Mouse (Mus musculus): Measurements from ENCODE around the gene Peak1.

Peak1 gene

DNA sequence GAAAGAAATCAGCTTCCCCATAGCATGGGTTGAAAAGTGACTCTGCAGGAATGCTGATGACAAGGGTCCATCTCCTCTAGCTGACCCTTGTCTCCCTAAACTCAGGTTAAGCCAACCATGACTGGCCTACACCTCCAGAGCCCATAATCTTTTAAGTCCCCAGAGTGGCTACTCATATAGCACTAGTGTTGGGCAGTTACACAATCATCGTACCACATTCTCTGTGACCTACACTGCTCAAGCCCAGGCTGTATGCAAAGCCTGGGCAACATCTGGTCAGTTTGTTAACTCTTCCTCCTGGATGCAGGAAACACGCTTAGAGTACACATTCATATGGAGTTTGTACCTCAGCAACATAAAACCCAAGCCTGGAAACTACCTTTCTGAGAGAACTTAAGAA lies 217.7 kb downstream of the Peak1 start:
- no peak for DNase-seq (ENCODE audit: low spot score)

DNA sequence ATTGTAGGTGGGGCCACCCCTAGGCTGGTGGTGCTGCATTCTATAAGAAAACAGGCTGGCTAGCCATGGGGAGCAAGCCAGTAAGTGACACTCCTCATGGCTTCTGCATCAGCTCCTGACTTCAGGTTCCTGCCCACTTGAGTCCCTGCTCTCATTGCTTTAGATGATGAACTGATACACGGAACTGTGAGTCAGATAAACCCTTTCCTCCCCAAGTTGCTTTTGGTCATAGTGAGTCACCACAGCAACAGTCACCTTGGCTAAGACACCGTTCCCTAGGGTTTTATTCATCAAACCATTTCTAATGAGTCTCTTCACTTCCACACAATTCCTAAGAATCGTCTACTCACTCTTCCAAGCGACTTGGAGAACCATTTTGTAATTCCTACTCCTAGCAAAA lies 220.9 kb downstream of the Peak1 start:
- DNase-seq (ENCODE audit: low spot score) = no peak

DNA sequence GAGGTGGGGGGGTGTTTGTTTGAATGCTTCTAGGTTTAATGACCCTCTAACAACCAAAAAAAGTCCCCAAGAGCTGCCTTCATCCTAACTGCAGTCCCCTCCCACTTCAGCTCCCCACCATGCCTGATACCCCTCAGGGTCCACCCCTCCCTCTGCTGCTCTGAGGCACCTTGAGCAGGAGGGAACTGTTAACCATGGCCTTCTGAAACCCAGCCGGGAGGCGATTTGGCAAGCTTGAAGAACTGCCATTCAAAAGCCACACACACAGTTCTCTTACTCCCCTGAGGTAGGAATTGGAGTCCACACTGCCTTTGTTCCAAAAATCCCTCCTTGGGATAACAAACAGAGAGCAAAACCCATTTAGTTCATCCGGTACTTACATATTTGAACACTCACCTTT lies 222.7 kb downstream of the Peak1 start:
- no peak for DNase-seq (ENCODE audit: low spot score)

DNA sequence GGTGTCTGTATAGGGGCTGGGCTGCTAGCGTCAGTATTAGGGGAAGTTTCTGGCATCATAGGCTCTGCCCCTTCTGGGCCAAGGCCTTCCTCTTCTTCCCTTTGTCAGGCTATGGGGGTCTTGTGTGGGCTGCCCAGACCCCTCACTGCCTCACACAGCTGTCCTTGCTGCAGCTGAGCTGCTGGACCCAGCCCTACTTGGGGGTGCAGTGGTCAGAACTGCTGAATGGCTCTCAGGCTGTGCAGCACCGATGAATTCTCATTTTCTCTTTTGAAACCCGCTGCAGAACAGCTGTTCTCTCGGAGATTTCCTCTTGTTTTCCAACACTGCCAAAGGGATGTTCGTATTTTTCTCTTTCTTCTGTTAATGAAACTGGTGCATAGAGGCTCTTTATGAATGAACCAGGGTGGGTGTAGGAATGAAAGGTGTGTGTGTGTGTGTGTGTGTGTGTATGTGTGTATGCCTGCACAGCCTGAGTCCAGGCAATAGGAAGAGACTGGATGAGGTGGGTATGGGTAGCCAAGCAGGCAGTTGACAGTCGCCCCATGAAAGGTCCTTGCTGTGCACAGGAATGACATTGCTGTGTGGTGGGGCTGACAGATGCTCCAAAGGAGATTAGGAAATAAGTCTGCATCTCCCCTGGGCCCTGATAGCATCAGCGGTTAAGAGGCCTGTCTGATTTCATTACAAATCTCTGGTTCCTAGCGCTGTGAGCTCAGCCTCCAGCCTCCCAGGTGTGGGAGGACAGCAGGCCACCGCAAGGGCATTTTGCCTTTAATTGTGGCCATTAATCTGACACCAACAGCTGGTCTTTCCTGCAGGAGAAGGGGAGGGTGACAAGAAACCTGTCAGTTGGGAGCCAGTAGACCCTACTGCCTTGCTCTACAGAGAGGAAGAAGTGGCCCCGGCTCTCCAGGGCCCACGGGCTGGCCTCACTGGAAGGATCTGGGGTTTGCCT lies 226.1 kb downstream of the Peak1 start:
- peak; percentile 83 for DNase-seq (ENCODE audit: low spot score)

DNA sequence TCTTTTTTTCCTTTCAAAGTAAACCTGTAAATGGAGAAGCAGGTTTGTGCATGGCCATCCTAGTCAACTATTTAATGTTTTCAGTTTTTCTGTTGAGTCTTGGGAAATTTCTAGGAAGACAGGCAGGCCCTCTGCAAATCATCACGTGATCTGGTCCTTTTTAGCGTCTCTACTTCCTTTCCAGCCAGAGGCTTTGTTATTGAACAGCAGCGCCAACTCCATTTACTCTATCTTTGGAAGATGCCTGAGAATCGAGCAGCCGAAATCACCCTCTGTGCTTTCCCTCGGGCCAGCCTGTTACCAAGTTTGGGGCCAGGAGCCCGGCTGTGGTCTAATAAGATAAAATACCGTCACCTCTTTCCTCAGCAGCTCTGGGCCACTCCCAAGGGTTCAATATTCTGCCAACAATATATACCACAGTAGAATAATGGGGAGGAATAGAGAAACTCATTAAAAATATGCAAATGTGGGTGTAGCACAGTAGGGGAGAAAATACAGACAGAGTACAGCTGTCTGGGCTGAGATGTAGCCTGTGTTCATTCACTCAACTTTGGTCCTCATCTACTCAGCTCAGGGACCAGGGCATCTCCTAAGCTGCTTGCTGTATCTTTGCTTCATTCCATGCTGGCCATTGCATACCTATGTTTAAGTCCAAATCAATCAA lies 237.6 kb downstream of the Peak1 start:
- DNase-seq (ENCODE audit: low spot score) = peak; percentile 14

DNA sequence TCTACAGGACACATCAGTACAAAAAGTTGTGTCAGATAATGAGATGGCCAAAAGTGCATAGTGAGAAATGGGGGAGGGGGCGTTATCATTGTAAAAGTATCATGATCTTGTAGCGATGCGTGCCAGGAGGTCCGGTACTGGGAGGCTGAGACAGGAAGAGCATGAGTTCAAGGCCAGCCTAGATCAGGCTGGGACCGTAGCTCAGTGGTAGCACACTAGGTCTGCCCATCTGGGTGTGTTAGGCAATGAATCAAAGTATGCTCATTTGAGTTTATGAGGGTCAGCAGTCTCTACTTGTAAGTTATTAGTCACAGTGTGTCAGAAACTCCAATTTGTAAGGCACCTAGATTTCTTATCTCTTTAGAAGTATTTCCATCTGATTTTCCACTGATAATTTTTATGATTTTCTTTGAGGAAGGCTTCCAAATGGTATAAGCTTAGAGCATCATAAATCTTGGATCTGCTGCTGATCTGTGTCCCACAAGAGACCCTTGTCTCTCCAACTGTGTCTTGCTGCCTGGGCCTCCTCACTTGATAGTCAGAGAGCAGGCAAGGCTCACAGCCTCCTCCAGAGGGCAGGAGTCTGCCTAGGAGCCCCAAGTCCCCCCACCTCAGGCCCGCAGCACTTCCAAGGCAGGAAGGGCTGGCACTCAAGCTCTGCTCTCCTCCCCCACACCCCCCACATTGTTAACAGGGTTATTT lies 238.3 kb downstream of the Peak1 start:
- peak; percentile 51 for DNase-seq (ENCODE audit: low spot score)

DNA sequence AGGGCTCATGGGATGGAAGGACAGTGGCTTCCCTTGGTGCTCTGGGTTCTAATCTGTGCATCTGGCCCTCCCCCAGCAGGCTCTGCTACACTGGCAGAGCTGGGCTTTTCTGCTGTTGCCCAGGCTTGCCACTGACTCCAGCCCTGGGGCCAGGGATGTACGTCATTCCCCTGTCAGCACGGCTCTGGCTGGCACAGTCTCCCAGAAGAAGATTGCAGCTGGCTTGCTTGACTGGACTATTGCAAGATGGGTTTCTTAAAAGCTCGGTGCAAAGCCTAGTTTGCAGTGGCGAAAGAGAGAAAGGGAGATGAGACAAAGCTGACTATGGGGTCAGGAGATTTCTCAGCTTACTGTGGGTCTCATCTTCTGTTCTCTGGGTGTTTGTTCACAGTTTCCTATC lies 240.5 kb downstream of the Peak1 start:
- peak; percentile 14 for DNase-seq (ENCODE audit: low spot score)

DNA sequence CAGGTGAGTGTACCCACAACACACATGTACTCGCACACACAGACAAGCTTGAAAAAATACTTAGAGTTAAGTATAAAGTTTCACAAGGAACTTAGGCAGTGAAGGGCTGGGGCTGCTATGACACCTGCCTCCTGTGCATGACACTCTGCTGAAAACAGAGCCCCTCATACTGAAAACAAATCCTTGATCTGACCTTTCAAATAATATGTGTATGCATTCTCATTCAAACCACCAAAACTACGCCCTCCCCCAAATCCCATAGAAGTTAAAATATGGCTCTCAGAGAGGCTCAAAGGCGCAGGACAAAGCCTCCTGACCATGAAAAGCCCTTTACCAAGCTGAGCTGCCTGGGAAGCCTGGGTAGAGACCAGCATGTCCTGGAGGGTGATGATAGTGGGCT lies 242.6 kb downstream of the Peak1 start:
- DNase-seq (ENCODE audit: low spot score) = no peak

DNA sequence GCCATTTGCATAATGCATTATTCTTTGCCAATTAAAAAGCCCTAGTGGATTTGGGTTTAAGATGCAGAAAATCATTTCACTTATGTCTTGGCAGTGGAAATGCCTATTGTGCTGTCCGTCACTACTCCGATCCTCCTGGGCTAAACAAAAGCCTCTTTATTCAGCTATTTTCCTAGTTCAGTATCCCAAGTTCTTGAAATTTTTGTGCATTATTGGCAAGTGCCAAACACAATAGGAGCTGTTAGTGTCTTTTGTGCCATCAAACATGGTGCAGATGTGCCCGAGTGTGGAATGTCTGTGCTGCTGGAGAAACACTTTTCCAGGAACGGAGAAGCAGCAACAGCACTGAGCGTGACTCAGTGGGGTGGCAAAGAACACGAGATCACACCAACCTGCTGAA lies 250.2 kb downstream of the Peak1 start:
- no peak for DNase-seq (ENCODE audit: low spot score)

DNA sequence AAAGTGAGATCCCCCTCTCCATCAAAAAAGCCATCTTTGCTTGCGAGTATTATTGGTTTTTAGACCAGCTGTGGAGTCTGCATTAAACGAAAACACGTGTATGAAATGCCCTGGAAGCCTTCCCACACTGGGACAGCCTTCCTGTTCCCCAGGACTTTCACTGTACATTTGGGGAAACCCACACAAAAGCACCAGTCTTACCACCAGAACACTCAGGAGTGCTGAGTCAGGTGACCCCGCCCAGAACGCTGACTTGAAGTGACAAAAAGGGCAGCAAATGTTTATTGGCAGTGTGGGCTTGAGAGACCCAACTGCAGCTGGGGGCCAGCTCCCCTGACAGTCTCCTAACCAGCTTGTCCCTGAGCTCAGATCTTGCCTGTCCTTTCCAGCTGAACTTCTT lies 251.7 kb downstream of the Peak1 start:
- no peak for DNase-seq (ENCODE audit: low spot score)

DNA sequence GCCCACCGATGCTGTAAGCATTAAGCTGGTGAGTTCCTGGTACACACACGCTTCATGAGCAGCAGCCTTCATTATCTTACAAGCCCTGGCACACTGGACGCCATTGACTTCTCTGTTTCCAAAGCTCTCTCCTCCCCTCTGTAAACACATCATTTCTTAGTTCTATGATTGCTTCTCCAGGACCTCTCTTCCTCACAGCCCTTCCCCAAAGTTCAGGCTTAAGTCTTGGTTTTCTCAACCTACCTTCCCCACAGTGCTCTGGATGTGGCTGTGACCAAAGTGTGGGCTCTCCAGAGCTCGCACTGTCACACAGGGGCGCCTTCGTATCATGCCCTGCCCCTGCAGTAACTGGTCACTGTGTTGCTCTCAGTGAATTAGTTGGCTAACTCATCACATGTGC lies 252.5 kb downstream of the Peak1 start, which contains the start of gene Tspan3:
Gene Tspan3, minus strand, starts transcription at position 101 of the 400 bp plus-strand sequence.
- no peak for DNase-seq (ENCODE audit: low spot score)

DNA sequence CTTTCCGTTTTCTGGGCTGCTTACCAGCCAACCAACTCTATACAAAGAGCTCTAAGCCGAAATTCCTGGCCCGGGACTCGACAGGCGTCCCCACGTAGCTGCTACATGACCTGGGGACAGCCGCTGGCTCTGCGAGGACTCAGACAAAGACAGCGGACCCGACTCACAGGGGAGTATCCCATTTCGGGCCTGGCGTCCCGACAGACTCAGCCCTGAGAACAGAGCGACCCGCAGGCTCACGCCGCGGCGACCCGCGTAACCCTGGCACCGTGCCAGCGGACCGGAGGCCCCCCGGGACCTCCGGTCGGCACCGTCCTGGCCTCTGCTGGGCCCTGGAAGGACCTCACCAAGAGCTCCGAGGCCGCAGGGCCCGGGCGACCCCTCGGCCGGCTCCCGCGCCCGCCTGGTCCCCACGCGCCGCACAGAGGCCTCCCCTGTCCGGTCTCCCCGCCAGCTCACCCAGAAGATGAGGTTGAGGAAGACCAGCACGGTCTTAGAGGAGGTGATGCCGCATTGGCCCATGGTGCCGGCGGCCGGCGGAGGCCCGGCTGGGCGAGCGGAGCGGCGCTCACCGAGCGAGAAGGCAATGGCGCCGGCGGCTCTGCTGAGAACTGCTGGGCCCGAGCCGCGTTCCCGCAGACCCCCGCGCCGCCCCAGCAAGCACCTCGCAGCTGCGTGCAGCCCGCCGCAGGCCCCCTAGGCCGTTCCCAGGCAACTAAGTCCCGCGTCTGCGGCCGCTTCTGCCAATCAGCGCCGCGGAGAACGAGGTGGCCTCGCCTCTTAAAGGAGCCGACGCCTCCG lies 257.3 kb downstream of the Peak1 start:
- peak; percentile 89 for DNase-seq (ENCODE audit: low spot score)

DNA sequence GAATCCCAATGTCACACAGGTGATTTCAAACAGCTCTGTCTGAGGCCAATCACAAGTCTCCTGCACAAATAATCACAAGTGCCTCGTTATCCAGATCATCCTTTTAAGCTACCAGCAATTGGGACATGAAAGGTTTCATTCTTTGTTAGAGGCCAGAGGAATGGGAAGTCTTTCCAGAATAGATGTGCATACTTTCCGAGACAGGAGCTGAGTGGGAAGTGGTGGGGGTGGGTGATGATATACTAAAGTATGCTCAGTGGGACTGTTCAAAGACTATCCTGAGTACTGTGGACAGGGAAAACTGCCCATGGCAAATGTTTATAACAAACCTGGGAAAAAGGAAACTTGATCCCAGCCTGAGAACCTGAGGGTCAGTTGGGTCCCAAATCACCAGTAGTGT lies 258.4 kb downstream of the Peak1 start:
- no peak for DNase-seq (ENCODE audit: low spot score)

DNA sequence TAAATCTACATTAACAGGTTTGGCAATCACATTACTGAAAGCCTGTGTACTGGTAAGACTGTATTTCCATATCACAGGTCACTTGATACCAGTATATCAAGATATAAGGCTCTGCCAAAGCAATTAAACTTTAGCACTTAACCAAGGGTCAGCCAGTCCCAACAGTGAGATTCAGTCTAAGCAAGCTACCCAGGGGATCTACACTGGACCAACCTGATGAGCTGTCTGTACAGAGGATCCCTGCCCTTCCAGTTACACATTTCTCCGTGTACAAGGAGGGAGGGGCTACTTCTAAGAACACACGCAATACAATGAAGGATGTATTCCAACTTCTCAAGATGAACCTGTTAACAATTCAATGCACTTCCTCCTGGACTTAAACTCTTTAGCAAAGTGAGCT lies 259.8 kb downstream of the Peak1 start:
- no peak for DNase-seq (ENCODE audit: low spot score)

DNA sequence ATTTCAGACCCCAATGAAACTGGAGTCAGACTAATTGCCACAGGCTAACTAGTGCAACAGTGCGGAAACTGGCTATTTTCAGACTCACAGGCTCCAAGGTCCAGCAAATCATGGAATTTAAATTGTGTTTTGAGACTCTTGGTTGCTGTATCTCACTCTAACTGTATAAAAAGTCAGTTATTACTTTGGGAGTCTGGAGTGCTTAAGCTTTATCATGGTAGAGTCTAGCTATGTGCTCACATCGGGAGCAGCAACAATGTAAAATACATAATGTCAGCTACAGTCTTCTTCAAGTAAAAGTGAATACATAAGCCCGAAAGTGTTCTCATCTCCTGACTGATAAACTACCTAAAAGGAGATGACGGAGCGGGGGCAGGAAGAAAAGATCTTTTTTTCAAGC lies 263.3 kb downstream of the Peak1 start:
- DNase-seq (ENCODE audit: low spot score) = no peak

DNA sequence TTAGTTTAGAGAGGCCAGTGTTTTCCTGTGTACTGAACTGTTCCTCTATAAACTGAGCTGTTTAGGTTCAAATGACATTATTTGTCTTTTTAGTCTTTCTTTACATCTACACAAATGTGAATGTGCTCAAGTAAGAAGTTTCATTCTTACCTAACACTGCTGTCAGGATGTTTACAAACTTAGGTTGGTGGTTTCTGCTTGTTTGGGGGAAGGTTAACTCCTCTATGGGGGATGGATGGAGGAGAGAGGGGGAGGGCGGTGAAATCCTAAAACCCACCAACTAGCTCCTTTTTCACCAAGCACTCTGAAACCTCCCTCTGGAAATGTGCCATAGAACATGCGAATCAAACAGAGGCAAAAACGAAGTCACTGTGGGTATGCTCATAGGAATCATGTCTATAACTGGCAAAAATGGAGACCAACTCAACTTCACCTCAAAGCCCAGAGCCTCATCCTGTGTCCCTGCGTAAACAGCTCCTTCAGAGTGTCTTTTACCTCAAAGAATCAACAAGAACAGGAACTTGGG lies 265.3 kb downstream of the Peak1 start:
- DNase-seq (ENCODE audit: low spot score) = no peak

DNA sequence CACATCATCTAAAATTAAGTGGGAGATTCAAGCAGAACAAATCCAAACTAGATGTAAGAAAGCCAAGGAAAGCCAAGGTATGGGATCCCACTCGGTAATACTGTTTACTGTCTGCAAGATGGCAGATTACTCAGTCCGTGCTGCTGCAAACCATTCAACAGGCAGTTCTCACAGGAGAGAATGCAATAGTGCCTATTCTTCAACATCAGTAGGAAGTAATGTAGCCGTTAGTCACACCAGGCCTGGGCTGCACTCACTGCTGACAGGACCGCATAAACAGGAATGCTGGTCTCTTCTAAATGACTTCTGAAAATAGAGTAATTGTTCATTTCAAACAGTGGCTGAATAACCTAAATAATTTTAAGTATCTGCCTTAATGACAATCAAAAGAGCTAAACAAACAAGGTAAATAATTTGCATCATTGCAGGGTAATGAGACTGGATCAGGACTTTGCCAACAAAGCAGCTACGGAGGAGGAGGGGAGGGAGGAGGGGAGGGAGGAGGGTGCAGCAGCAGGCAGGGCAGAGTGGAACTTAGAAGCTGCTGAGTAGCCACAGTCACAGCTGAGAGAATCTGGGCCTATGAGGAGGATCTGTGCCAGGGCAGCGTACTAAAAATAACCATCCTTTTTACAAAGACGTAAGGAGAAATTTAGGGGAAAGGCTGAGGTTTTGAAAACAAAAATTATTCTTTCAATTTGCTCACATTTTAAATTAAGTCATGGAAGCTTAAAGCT lies 266.0 kb downstream of the Peak1 start:
- DNase-seq (ENCODE audit: low spot score) = no peak

Data from MN1 (cell line).